Mouse (Mus musculus) thymus, adult 2 months (tissue): Measurements from ENCODE around the gene Olfr372.
"Not testable (repeated sequence)": the region's sequence is repeated elsewhere in the genome, so short reads cannot be mapped to it uniquely, and the experiment has no call there.

Source experiments
- CTCF ChIP-seq: fragments of 200-500 bp; IDR thresholded peaks from 2 replicates; pipeline ENCODE4 v1.5.1; 2012; ENCODE audit warnings: mild to moderate bottlenecking, control low read depth, low read length, moderate library complexity, borderline replicate concordance; ENCODE audit not compliant: control insufficient read depth, poor library complexity, insufficient read depth; ENCODE audit errors: extremely low read depth
- POLR2A ChIP-seq: fragments of 200-500 bp; IDR thresholded peaks from 2 replicates; pipeline ENCODE4 v1.6.1; 2012; ENCODE audit warnings: mild to moderate bottlenecking, low read length, control low read depth, moderate library complexity; ENCODE audit not compliant: control insufficient read depth, poor library complexity, insufficient read depth; ENCODE audit errors: extremely low read depth

DNA sequence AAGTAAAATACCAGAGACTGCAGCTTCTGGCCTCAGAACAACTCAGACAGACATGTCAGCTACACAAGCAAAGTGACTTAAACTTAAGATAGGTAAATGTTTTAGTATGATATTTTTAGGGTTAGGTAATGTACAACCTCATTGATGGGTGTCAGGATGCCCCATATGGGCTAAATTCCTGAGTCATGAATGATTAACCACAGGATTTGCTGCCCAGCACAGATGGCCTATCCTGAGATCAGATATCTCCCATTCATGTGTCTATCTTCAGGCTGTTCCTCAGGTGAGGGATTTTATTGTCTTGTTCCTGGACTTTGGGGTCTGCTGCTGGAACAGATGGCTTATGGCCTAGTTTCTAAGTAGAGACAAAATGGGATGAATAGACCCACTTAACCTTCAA, 13.6 kb downstream of the Olfr372 start:
- not testable (repeated sequence) for TF ChIP-seq CTCF, POLR2A
